Mouse (Mus musculus) MEL (cell line): ENCODE data around the gene Hist2h2aa1. TPM values are rescaled to one million over a fixed set of nuclear protein-coding genes. Genes with fewer than 3 reads are reported as not detected.
A peak's percentile ranks its signal among the peaks of the same experiment; 100 is the strongest.

Source experiments
- DNase-seq: peaks from one replicate; pipeline ENCODE4 v3.0.0; 2011; ENCODE audit warnings: low read depth, low spot score
- H3K27ac ChIP-seq: 2 replicates; pipeline ENCODE4 v1.5.1; 2012; ENCODE audit warnings: low read depth, mild to moderate bottlenecking, control low read depth, low read length, moderate library complexity; ENCODE audit not compliant: control insufficient read depth
- H3K27me3 ChIP-seq, 2 experiments: fragments of 150-350 bp in 1 of 2; sonication (generic) in 1 of 2; 2 replicates each; pipeline ENCODE4 v1.6.1; 2012; ENCODE audit warnings: low read length in 2 of 2, mild to moderate bottlenecking in 2 of 2, improper control_type of control experiment in 1 of 2, moderate library complexity in 1 of 2; ENCODE audit not compliant: insufficient read depth in 2 of 2, control insufficient read depth in 1 of 2
- H3K36me3 ChIP-seq, 2 experiments: 2 replicates each; pipeline ENCODE4 v1.6.1; 2012 to 2014; ENCODE audit warnings: low read length in 2 of 2, improper control_type of control experiment in 1 of 2, inconsistent platforms in 1 of 2, mild to moderate bottlenecking in 1 of 2; ENCODE audit not compliant: insufficient read depth in 2 of 2, control insufficient read depth in 1 of 2
- H3K4me1 ChIP-seq, 2 experiments: fragments of 150-350 bp in 1 of 2; sonication (generic) in 1 of 2; 2 replicates each; pipeline ENCODE4 v1.6.1; 2012; ENCODE audit warnings: low read length in 2 of 2, improper control_type of control experiment in 1 of 2, mild to moderate bottlenecking in 1 of 2; ENCODE audit not compliant: insufficient read depth in 2 of 2, control insufficient read depth in 1 of 2
- H3K4me3 ChIP-seq, 2 experiments: fragments of 150-350 bp in 1 of 2; sonication (generic) in 1 of 2; 2 replicates each; pipeline ENCODE4 v1.5.1; 2012; ENCODE audit warnings: low read depth in 2 of 2, low read length in 2 of 2, mild to moderate bottlenecking in 2 of 2, moderate library complexity in 2 of 2, control low read depth in 1 of 2, improper control_type of control experiment in 1 of 2; ENCODE audit not compliant: control insufficient read depth in 1 of 2, insufficient read depth in 1 of 2
- H3K79me2 ChIP-seq: 2 replicates; pipeline ENCODE4 v1.6.1; 2012; ENCODE audit warnings: mild to moderate bottlenecking, low read length, moderate library complexity; ENCODE audit not compliant: control insufficient read depth, poor library complexity, insufficient read depth
- H3K9ac ChIP-seq: 2 replicates; pipeline ENCODE4 v1.6.1; 2012; ENCODE audit warnings: low read depth, mild to moderate bottlenecking, control low read depth, low read length, moderate library complexity; ENCODE audit not compliant: control insufficient read depth, poor library complexity, severe bottlenecking
- H3K9me3 ChIP-seq: fragments of 150-350 bp; sonication (generic); replicated peaks from 2 replicates; pipeline ENCODE4 v1.6.1; 2012; ENCODE audit warnings: mild to moderate bottlenecking, low read length, improper control_type of control experiment, moderate library complexity; ENCODE audit not compliant: insufficient read depth
- BHLHE40 ChIP-seq: IDR thresholded peaks from 2 replicates; pipeline ENCODE4 v1.6.1; 2012; ENCODE audit warnings: low read depth, mild to moderate bottlenecking, inconsistent platforms, low read length, improper control_type of control experiment, borderline replicate concordance
- E2F4 ChIP-seq: IDR thresholded peaks from 2 replicates; pipeline ENCODE4 v1.6.1; 2011; ENCODE audit warnings: low read depth, low read length, improper control_type of control experiment, borderline replicate concordance
- GABPA ChIP-seq: IDR thresholded peaks from 2 replicates; pipeline ENCODE4 v1.6.1; 2012; ENCODE audit warnings: low read depth, mild to moderate bottlenecking, inconsistent platforms, low read length, improper control_type of control experiment, moderate library complexity
- JUND ChIP-seq: IDR thresholded peaks from 2 replicates; pipeline ENCODE4 v1.6.1; 2011; ENCODE audit warnings: low read depth, mild to moderate bottlenecking, improper control_type of control experiment, low read length
- POLR2A ChIP-seq, 2 experiments: IDR thresholded peaks; 2 replicates each; pipeline ENCODE4 v1.6.1; 2011 to 2012; ENCODE audit warnings: low read length in 2 of 2, mild to moderate bottlenecking in 2 of 2, control low read depth in 1 of 2, improper control_type of control experiment in 1 of 2, low read depth in 1 of 2, moderate library complexity in 1 of 2; ENCODE audit not compliant: control insufficient read depth in 1 of 2, insufficient read depth in 1 of 2, poor library complexity in 1 of 2
- POLR2AphosphoS5 ChIP-seq: IDR thresholded peaks from 2 replicates; pipeline ENCODE4 v1.6.1; 2012; ENCODE audit warnings: low read depth, borderline replicate concordance, mild to moderate bottlenecking, inconsistent platforms, low read length, moderate library complexity, mixed read lengths
- RAD21 ChIP-seq: IDR thresholded peaks from 2 replicates; pipeline ENCODE4 v1.6.1; 2011; ENCODE audit warnings: mild to moderate bottlenecking, low read depth, low read length, improper control_type of control experiment
- RCOR1 ChIP-seq: IDR thresholded peaks from 2 replicates; pipeline ENCODE4 v1.6.1; 2012; ENCODE audit warnings: low read depth, mild to moderate bottlenecking, inconsistent platforms, low read length, improper control_type of control experiment
- SIN3A ChIP-seq: IDR thresholded peaks from 2 replicates; pipeline ENCODE4 v1.6.1; 2012; ENCODE audit warnings: low read length, improper control_type of control experiment, inconsistent platforms
- SMC3 ChIP-seq: IDR thresholded peaks from 2 replicates; pipeline ENCODE4 v1.6.1; 2011; ENCODE audit warnings: low read depth, low read length, improper control_type of control experiment
- TBP ChIP-seq: IDR thresholded peaks from 2 replicates; pipeline ENCODE4 v1.8.0; 2011; ENCODE audit warnings: low read depth, low read length, improper control_type of control experiment
- ZC3H11A ChIP-seq: IDR thresholded peaks from 2 replicates; pipeline ENCODE4 v1.6.1; 2012; ENCODE audit warnings: low read depth, mild to moderate bottlenecking, inconsistent platforms, low read length, improper control_type of control experiment
- ZKSCAN1 ChIP-seq: IDR thresholded peaks from 2 replicates; pipeline ENCODE4 v1.6.1; 2012; ENCODE audit warnings: low read depth, mild to moderate bottlenecking, inconsistent platforms, low read length, improper control_type of control experiment, moderate library complexity
- polyA plus RNA-seq, 2 experiments: library from polyadenylated mRNA; stranded (reverse) in 1 of 2; unstranded in 1 of 2; fragments of >175 nt in 1 of 2; fragments of >200 nt in 1 of 2; gene quantifications; 2 replicates each; pipeline versions ENCODE4 v1.2.1 to v1.2.4; 2012; ENCODE audit warnings: low replicate concordance in 2 of 2, low read depth in 1 of 2; ENCODE audit not compliant: insufficient read length in 2 of 2, insufficient read depth in 1 of 2, missing spikeins in 1 of 2
- total RNA-seq: library from RNA; depleted of rRNA; stranded (reverse); fragments of 300-350 nt; gene quantifications from 2 replicates; pipeline ENCODE4 v1.2.3, GENCODE M21; 2012

Hist2h2aa1 gene
- total and polyA plus RNA-seq, 3 experiments = 1.5 to 3,456 TPM; not detected in 1

- H3K27ac ChIP-seq = peak overlapping the region; percentile 35
- peak; percentile 86 for DNase-seq
Measured at GRCm38 (mm10) chr3:96248141-96249033, 3.1 kb downstream of the Hist2h2aa1 start.

GRCm38 (mm10) chr3:96249034-96249345 lies 3.7 kb downstream of the Hist2h2aa1 start:
- TF ChIP-seq POLR2AphosphoS5 (0 out of 2 replicates have a peak, but pooled peaks have one; percentile 18), GABPA (no peak)
- no peak for DNase-seq
- no peak overlapping the region for H3K4me3 ChIP-seq
- H3K36me3 ChIP-seq = peaks cover 0 to 43% of the 10 kb centered on the region in 2 experiments; a peak in 2 of 4 replicates
- H3K27ac ChIP-seq = no peak overlapping the region
- H3K9me3 ChIP-seq = no peaks in the 10 kb centered on the region
- no peak overlapping the region for H3K9ac ChIP-seq
- H3K4me1 ChIP-seq = peaks cover 6 to 23% of the 10 kb centered on the region in 2 experiments
- no peaks in the 10 kb centered on the region for H3K27me3 ChIP-seq
- peaks cover 2% of the 10 kb centered on the region; the same call in 1 of the 2 replicates for H3K79me2 ChIP-seq

More at GRCm38 (mm10) chr3:96248141-96249033, 3.1 kb downstream of the Hist2h2aa1 start:
- peak overlapping the region; percentile 92 for H3K9ac ChIP-seq
- peaks cover 11 to 23% of the 10 kb centered on the region in 2 experiments for H3K4me1 ChIP-seq
- H3K36me3 ChIP-seq = peaks cover 0 to 44% of the 10 kb centered on the region in 2 experiments; a peak in 2 of 4 replicates
- no peaks in the 10 kb centered on the region for H3K27me3 ChIP-seq
- peaks cover 2% of the 10 kb centered on the region; the same call in 1 of the 2 replicates for H3K79me2 ChIP-seq
- peak overlapping the region; percentile 3 to 4 for H3K4me3 ChIP-seq
- no peak for TF ChIP-seq ZC3H11A
- TF ChIP-seq BHLHE40 = no peak
- no peak for TF ChIP-seq RCOR1
- TF ChIP-seq GABPA = no peak
- TF ChIP-seq E2F4 = no peak
- TF ChIP-seq POLR2A (IDR thresholded peaks at IDR 0.05; ENCODE audit: control insufficient read depth in 1 of 2, insufficient read depth in 1 of 2, low read depth in 1 of 2, low read length in 2 of 2, poor library complexity in 1 of 2) = no peak; a peak in 1 of 4 replicates
- TF ChIP-seq JUND = no peak
- no peaks in the 10 kb centered on the region for H3K9me3 ChIP-seq

- no peak for TF ChIP-seq RAD21
- no peak for TF ChIP-seq ZKSCAN1
- no peak for TF ChIP-seq SMC3
- TF ChIP-seq JUND = no peak
- TF ChIP-seq TBP = no peak
- no peak for TF ChIP-seq SIN3A
- TF ChIP-seq, all 39 proteins: peak for 0
- H3K4me1 ChIP-seq = peaks cover 16 to 33% of the 10 kb centered on the region in 2 experiments
- no peak overlapping the region for H3K27ac ChIP-seq
- peak overlapping the region; percentile 16; the same call in 1 of the 2 replicates for H3K9ac ChIP-seq
- H3K4me3 ChIP-seq = no peak overlapping the region
- no peaks in the 10 kb centered on the region for H3K79me2 ChIP-seq
- peaks cover 0 to 49% of the 10 kb centered on the region in 2 experiments; a peak in 2 of 4 replicates for H3K36me3 ChIP-seq
- no peak for DNase-seq
- no peaks in the 10 kb centered on the region for H3K27me3 ChIP-seq
- no peaks in the 10 kb centered on the region for H3K9me3 ChIP-seq
Measured at GRCm38 (mm10) chr3:96250890-96251289, 5.6 kb downstream of the Hist2h2aa1 start.
